Mouse (Mus musculus) left cerebral cortex, adult 2 months (tissue): ENCODE data around the gene Sox5. TPM values are rescaled to one million over a fixed set of nuclear protein-coding genes. Genes with fewer than 3 reads are reported as not detected.

Experiments used
- DNase-seq, 2 experiments: peaks; one replicate each; pipeline ENCODE4 v3.0.0; 2021 to 2022; ENCODE audit warnings: low spot score in 2 of 2, mixed read lengths in 1 of 2; ENCODE audit errors: extremely low spot score in 1 of 2
- H3K27ac ChIP-seq: fragments of 200-600 bp; 2 replicates; pipeline ENCODE4 v1.8.1; 2022
- H3K4me3 ChIP-seq: fragments of 200-600 bp; 2 replicates; pipeline ENCODE4 v1.8.1; 2022
- CTCF ChIP-seq: fragments of 200-600 bp; IDR thresholded peaks from 2 replicates; pipeline ENCODE4 v1.8.1; 2022; ENCODE audit warnings: antibody characterized with exemption, mild to moderate bottlenecking, moderate library complexity
- intact Hi-C: fragments of 180-260 bp; cut with DNase I; formaldehyde crosslinking; loops from one replicate; pipeline ENCODE4 v1.15.1; 2025
- total RNA-seq, 2 experiments: library from RNA; stranded (reverse); gene quantifications; 2 replicates each; pipeline ENCODE4 v1.2.3; 2021

Sox5 gene
- total RNA-seq, 2 experiments from 2014 or later, result 61.5 to 63.3 TPM

DNA sequence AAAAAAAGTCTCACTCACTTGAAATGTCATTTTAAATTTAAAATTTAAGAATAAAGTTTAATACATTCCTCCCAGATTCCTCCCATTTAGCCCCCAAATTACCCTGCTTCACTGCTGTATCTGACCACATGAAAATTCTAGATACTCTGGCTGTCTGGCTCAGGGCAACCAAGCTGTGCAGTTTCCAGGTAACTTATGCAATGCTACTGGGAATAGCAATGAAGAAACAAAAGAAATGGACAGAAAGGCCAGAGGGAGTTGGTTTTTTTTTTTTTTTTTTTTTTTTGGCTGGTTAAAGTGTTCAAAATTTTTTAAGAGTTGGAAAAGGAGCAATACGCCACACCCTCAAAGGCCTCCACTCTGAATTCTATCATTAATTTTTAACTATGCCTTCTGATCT is 73.8 kb downstream of the Sox5 start:
- TF ChIP-seq CTCF, result no peak
- DNase-seq, result no peak
- intact Hi-C loops, result no loop called here
- Histone ChIP-seq H3K27ac (no peak overlapping the region), H3K4me3 (no peak overlapping the region)

DNA sequence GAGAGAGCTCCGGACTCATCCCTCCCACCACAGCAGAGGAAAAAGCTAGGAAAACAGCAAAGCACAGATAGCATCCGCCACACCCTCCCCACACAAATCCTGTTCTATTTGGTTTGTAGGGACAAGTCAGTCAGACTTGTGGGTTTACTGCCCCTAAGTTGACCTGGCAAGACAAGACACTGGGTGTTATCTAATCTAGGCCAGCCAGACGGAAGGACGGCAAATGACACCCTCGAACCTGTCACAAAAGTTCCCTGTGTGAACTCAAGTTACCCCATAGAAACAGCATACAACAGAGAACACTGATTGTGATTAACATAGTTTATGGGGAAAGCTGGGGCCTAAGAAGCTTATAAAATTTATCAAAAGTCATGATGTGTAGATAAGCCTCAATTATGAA is 76.8 kb downstream of the Sox5 start:
- Histone ChIP-seq H3K4me3 (no peak overlapping the region), H3K27ac (no peak overlapping the region)
- no peak for DNase-seq
- TF ChIP-seq CTCF, result no peak
- intact Hi-C loops, result no loop called here

DNA sequence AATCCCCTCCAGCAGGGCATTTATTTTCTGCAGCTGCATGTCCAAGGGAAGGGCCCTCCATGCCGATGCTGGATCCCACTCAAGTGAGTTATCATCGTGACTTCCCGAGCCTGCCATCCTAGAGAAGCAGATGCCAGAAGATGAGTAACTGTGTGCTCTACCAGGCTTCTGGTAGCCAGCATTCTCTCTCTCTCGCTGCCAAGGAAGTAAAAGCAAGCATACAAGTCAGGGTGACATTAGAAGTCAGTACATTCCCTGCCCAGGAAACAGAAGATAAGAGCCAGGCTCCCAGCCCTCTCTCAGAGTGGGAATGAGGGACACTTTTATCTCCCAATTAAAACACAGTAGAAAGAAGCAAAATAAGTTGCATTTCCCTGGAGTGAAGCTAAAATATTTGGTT is 86.1 kb downstream of the Sox5 start:
- intact Hi-C loops, result no loop called here
- TF ChIP-seq CTCF, result no peak
- Histone ChIP-seq H3K4me3 (no peak overlapping the region), H3K27ac (no peak overlapping the region)
- DNase-seq, result no peak

DNA sequence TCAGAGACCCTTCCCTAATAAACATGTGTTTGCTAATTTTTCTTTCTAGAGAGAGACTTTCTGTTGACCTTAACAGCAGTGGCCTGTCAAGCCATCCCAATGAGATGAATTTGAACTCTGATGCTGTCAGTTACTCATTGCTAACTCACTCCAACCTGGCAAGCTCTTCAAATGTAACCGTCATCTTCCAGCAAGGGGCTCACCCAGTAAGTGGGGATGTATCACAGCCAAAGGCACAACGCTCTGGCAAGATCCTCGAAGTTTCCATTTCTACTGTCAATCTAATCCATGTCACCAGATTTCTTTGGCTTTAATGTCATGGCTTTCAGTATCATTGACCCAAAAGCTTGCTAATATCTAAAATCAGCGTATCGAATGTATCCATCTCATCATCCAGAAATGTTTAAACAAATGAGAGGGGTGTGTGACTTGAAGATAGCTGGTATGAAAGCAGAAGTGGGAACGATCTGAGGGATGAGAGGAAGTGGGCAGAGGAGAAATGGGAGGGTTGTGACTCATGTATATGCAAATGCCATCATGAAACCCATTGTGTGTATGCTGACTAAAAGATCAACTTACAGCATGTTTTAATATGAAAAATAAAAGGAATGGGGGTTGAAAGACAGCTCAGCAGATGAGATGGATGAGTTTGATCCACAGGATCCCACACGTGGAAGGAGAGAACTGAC is 88.4 kb downstream of the Sox5 start:
- intact Hi-C loops, result no loop called here
- Histone ChIP-seq H3K4me3 (no peak overlapping the region), H3K27ac (no peak overlapping the region)
- DNase-seq, result no peak
- no peak for TF ChIP-seq CTCF

DNA sequence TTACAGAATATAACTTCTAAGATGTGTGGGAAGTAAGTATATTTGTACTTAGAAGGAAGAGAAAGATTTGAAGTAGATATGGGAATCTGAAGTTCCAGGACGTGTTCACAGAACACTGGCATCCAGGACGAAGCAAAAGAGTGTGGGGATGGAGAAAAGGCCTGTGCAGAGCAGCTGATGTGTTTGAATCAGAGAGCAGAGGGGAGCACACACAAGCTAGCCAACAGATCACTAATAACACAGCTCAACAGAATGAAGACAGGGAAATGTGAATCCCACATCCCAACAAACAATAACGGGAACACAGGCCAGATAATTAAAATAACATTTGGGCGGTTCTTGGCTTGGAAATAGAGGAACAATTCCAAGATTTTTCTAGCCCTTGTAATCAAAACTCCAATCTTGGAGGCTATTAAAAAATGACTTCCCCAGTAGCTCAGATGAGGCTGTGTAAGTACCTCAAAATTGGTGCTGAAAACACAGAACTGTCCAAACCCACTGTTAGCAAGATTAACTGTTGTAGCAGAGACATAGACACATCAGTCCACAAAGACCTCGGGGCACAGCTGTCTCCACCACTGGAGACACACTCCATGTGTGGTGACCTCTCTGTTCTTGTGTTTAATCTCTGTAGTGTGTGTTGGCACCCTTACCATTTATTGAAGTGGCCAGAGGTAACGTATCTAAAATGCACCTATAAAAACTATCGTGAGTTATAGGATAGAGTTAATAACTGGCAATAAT is 90.3 kb downstream of the Sox5 start:
- no peak overlapping the region for H3K27ac ChIP-seq
- intact Hi-C loops, result no loop called here
- no peak overlapping the region for H3K4me3 ChIP-seq
- no peak for DNase-seq
- no peak for TF ChIP-seq CTCF

DNA sequence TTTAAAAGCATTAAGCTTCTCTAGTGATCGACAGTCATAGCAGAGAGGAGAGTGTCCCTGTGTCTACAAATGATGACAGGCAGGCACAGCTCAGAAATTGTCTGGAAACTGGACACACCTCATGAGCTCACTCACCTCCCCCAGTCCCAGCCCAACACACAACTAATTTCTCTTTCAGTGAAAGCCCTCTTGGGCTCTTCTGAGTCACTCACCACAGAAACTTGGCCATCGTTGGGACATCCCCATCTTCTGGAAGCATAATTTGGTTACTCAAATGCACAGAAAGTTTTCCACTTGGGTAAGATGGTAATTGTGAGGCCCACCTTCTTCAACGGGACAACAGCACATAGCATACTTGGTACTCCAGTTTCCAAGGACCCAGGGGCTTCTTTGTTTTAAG is 92.7 kb downstream of the Sox5 start:
- Histone ChIP-seq H3K4me3 (no peak overlapping the region), H3K27ac (no peak overlapping the region)
- no peak for DNase-seq
- no peak for TF ChIP-seq CTCF
- intact Hi-C loops, result no loop called here

DNA sequence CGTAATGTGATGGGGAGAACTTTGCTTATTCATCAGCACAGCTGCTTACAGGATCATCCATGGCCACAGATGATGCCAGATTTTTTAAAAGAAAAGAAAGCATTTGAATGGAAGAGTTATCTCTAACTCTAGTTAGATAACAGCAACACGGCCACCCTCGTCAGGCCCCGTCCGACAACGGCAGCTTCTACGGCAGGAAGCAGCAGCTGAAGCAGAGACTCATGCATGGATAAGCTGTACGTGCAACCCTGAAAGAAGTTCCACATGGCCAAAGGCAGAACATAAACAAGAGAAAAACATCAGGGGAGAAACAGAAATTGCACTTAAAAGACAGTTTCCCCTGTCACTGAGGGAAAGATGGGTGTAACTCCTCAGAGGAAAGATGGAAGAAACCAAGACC is 94.1 kb downstream of the Sox5 start:
- Histone ChIP-seq H3K27ac (no peak overlapping the region), H3K4me3 (no peak overlapping the region)
- DNase-seq, result no peak
- intact Hi-C loops, result no loop called here
- TF ChIP-seq CTCF, result no peak

DNA sequence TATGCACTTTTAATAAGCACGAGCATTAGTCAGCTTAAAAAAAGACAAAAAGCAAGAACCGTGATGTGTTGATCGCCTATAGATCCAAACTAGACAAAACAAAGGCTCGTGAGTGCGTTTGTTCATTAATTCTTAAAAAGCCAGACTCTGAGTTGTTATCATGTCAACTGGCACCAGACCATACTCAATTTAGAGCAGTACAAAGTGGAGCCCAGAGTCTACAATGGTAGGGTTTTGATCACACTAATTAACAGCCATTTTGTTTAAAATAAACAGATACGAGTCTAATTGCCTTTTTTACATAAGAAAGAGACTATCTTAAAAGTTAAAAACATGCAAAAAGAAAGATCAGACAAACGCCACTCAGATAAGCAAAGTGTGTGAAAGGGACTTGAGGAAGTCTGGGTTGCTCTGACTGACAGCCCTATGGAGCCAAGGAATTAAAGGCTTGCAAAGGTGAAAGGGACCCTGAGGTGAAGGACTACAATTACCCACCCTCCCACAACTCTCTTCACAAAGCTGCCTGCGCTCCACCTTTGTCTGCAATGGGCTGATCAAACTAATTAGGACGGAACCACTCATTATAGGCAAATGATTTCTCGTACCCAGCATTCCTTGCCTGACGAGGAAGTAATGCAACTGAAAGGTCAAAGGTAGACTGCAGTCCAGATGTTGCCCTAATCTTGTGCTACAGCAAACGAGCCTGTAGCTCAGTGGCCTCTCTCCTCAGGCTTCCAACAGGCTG is 100.6 kb downstream of the Sox5 start:
- no peak for TF ChIP-seq CTCF
- Histone ChIP-seq H3K4me3 (no peak overlapping the region), H3K27ac (no peak overlapping the region)
- intact Hi-C loops, result no loop called here
- DNase-seq, result no peak

DNA sequence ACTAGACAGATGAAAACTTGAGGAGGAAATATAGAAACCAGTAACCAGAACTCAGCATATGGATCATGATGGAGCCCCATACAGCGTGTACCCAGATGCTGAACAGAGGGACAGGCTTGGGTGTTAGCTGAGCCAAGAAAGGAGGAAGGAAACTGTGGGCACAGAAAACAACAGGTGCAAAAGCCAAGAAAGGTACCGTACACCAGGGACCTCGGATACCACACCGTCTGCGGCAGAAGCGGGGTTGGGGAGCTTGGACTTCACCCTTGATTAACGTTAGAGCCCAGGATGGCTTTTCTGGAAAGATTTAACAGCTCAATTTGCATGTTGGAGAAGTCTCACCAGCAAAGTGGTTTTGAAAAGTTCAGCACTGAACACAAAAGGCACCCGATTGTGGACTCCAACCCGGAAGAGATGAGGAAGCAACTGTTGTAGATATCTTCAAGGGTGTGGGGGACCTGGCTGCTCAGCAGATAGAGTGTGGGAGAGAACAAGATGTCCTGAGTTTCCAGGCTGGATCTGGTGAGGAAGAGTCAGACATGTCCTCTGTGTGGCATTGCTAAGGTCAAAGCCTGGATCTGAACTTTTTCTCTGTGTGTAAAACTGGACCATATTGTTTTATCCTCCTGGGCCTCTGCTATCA is 104.2 kb downstream of the Sox5 start:
- TF ChIP-seq CTCF, result no peak
- intact Hi-C loops, result no loop called here
- DNase-seq, result no peak
- Histone ChIP-seq H3K4me3 (no peak overlapping the region), H3K27ac (no peak overlapping the region)

DNA sequence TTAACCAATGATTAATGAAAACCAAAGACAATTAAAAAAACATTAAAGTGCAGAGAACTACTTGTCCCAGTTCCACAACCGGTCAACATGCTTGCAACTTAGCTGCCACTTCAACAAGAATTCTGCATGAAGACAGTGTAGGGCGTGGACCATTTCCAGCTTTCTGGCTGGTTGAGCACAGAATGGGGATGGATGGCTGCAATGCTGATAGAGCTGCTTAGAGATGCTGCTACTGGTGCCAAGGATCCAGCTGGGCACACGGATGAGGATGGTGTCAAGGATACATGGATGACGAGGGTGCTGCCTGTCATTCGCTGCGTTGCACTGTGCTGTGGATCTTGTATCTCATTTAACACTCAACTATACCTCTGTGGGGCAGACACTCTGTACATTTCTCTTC is 106.7 kb downstream of the Sox5 start:
- DNase-seq, result no peak
- no peak for TF ChIP-seq CTCF
- Histone ChIP-seq H3K4me3 (no peak overlapping the region), H3K27ac (no peak overlapping the region)
- intact Hi-C loops, result no loop called here

DNA sequence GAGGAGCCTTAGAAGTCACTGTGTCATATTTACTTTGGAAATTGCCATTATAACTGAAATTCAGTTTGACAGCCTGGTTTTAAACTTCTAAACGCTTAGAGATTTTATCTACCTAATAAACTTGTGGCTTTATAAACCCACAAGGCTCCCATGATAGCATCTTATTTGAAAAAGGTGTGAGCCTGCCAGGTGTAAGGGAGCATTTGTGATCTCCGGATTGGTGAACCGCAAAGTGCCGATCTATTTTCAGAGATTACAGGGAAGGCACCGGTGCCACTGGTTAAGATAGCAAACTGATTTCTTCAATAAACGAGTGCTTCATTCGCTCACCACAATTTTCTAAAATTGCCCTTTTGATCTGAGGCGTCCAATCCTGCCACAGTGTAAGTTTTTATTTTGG is 107.9 kb downstream of the Sox5 start:
- Histone ChIP-seq H3K4me3 (no peak overlapping the region), H3K27ac (no peak overlapping the region)
- DNase-seq, result no peak
- TF ChIP-seq CTCF, result no peak
- intact Hi-C loops, result no loop called here
